Mouse (Mus musculus) heart, postnatal 0 days (tissue): ENCODE measurements around the gene Vdr.

Source experiments
- CTCF ChIP-seq: IDR thresholded peaks from 2 replicates; pipeline ENCODE4 v1.5.1; 2016; ENCODE audit warnings: antibody characterized with exemption, control low read depth, low read depth
- EP300 ChIP-seq: IDR thresholded peaks from 2 replicates; pipeline ENCODE4 v1.6.1; 2016; ENCODE audit warnings: antibody characterized with exemption, low read depth

DNA sequence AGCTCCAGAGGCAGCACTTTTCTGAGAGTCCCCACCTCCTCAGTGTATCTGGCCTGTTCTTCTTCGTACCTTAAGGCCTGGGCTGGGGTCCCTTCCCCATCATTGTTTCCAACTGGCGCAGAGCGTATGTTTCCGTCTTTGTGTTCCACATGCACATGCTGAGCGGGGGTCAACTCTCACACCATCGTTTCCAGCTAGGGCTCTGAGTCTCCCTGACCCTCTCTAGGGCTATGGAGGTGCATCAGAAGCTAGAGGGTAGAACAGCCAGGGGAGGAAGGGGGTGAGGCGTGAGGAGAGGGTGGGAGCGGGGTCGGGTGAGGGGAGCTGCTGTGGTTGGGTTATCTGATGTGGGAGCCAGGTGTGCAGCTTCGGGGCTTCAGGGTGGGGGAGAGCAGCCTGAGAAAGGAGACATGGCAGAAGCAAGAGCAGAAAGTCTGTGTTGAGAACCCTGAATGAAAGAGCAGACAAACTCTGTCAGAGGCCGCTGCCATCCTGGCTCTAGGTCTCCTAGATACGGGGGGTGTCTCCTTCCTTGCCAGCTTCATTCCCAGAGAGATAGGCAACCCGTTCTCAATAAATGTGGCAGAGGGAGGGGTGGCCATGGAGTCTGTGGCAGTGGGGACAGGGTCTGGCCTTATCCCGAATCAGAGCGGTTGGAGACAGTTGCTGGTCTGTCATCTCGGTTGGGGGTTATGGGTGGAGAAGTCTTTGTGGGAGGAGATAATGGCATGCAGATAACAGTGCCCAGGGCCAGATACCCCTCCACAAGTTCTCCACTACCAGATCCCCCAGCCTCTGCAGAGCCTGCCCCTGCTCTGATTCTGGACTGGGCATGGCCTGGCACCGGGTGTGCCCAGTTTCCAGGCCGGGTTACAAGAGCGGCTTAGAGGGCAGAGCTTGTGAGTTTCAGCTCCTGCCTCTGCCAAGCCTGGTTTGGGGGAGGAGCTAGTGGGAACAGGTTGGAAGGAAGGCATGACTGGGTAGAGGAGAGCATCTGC lies 66.1 kb downstream of the Vdr start, which contains the start of gene Hdac7:
- no peak for TF ChIP-seq EP300
- TF ChIP-seq CTCF: no peak
